Mouse (Mus musculus): ENCODE results near the gene Agr3.
A peak's percentile ranks its signal among the peaks of the same experiment; 100 is the strongest.

The Agr3 gene

GRCm38 (mm10) chr12:35984743-35985142 is 59.3 kb downstream of the Agr3 start:
- no peak for DNase-seq

GRCm38 (mm10) chr12:35992711-35993110 is 67.3 kb downstream of the Agr3 start, which contains the start of gene Agr2:
Gene Agr2 (plus strand): TSS chr12:35992907.
- no peak for DNase-seq

GRCm38 (mm10) chr12:35993583-35993982 is 68.2 kb downstream of the Agr3 start:
- no peak for DNase-seq

- DNase-seq: no peak
Observed at GRCm38 (mm10) chr12:35994098-35994497, 68.7 kb downstream of the Agr3 start.

- DNase-seq: peak; percentile 60
Observed at GRCm38 (mm10) chr12:35995799-35996198, 70.4 kb downstream of the Agr3 start.

All from lung, postnatal 10 days (tissue).